Mouse (Mus musculus) hindbrain, embryonic 11.5 days (tissue): Measurements from ENCODE around the gene Gm281. TPM values are rescaled to one million over a fixed set of nuclear protein-coding genes. Genes with fewer than 3 reads are reported as not detected.

Experiments used
- ATAC-seq: fragments of 200-750 bp; cut with Nextera tagmentation; 2 replicates; pipeline ENCODE4 v1.8.0; 2017; ENCODE audit warnings: mild to moderate bottlenecking, moderate TSS enrichment, moderate library complexity; ENCODE audit not compliant: low FRiP score
- DNase-seq: peaks from one replicate; pipeline ENCODE4 v3.0.0-alpha.2; 2015; ENCODE audit warnings: low spot score
- H3K27ac ChIP-seq: fragments of 300-500 bp; sonication (generic); 2 replicates; pipeline ENCODE4 v1.5.1; 2014; ENCODE audit warnings: mild to moderate bottlenecking, low read depth, low read length
- H3K27me3 ChIP-seq: fragments of 300-500 bp; sonication (generic); 2 replicates; pipeline ENCODE4 v1.6.1; 2014; ENCODE audit warnings: mild to moderate bottlenecking, low read length, moderate library complexity, mixed read lengths; ENCODE audit not compliant: control insufficient read depth, insufficient read depth
- H3K36me3 ChIP-seq: fragments of 300-500 bp; sonication (generic); 2 replicates; pipeline ENCODE4 v1.6.1; 2014; ENCODE audit warnings: mild to moderate bottlenecking, low read length, moderate library complexity, mixed read lengths; ENCODE audit not compliant: control insufficient read depth, insufficient read depth
- H3K4me1 ChIP-seq: fragments of 300-500 bp; sonication (generic); replicated peaks from 2 replicates; pipeline ENCODE4 v1.6.1; 2014; ENCODE audit warnings: low read length, mixed read lengths; ENCODE audit not compliant: control insufficient read depth, insufficient read depth
- H3K4me2 ChIP-seq: fragments of 300-500 bp; sonication (generic); replicated peaks from 2 replicates; pipeline ENCODE4 v1.6.1; 2014; ENCODE audit warnings: mild to moderate bottlenecking, low read depth, low read length
- H3K4me3 ChIP-seq: fragments of 300-500 bp; sonication (generic); 2 replicates; pipeline ENCODE4 v1.5.1; 2014; ENCODE audit warnings: low read depth, low read length
- H3K9ac ChIP-seq: fragments of 300-500 bp; sonication (generic); 2 replicates; pipeline ENCODE4 v1.6.1; 2014; ENCODE audit warnings: low read depth, low read length
- H3K9me3 ChIP-seq: fragments of 300-500 bp; sonication (generic); 2 replicates; pipeline ENCODE4 v1.6.1; 2016; ENCODE audit warnings: low read length; ENCODE audit not compliant: control insufficient read depth
- WGBS: fragments of 180-500 bp; shearing (Covaris S2); extraction: QIAGEN DNeasy Blood & Tissue Kit; methylation state at CpG from one replicate; pipeline ENCODE4 v1.1.7; 2014; 5-methylcytosine and 5-hydroxymethylcytosine counted together
- polyA plus RNA-seq: library from polyadenylated mRNA; unstranded; fragments of >200 nt; fragmentation: Nextera tagmentation; extraction: Ambion mirVana; gene quantifications from 2 replicates; pipeline ENCODE4 v1.2.1, GENCODE M21; 2014

The Gm281 gene
- polyA plus RNA-seq, 1 experiment from 2014 or later, result not detected

DNA sequence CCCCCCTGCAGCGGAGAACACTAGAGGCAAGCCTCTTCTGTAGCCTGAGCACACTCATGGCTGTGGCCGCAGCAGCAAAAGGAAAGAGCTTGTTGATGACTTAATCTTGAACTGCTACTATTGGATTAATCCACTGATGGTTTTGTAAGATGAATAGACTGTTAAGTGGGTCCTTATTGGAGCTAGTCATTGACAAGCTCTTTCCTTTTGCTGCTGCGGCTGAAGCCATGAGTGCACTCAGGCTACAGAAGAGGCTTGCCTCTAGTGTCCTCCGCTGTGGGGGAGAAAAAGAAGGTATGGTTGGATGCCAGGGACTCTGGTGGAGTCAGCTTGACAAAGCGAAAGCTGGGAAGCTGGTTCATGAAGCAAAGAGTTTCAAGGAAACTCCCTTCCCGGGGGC, 135.9 kb downstream of the Gm281 start:
- 84% methylated on average over 4 of the region's 6 CpGs for WGBS
- H3K4me3 ChIP-seq, result no peak overlapping the region

DNA sequence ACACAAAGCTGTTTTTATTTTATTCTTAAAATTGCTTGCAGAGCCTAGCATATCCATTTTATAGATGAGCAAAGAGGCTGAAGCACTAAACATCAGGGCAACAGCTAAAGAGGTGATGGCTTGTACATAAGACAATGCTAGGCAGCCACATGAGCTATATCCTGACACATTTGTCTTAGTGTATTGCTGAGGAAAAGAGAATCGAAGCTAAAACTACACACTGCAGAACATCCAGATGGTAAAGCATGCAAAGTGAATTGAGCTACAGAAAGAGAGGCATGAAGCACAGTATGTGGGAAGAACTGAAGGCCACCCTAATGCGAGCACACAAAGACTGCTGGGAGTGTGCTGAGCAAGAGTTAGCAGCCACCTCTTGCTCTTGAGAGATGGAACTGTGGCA, 143.1 kb downstream of the Gm281 start:
- DNase-seq (peak; percentile 4), ATAC-seq (no peak; the same call in 1 of the 2 replicates)
- H3K27ac ChIP-seq, result no peak overlapping the region

More for the DNA sequence above, 135.9 kb downstream of the Gm281 start:
- ATAC-seq (no peak), DNase-seq (no peak)
- no peak overlapping the region for H3K4me2 ChIP-seq
- no peak overlapping the region for H3K9ac ChIP-seq
- no peaks in the 10 kb centered on the region for H3K4me1 ChIP-seq
- no peak overlapping the region for H3K27ac ChIP-seq
- H3K27me3 ChIP-seq, result no peaks in the 10 kb centered on the region
- no peaks in the 10 kb centered on the region for H3K9me3 ChIP-seq
- H3K36me3 ChIP-seq, result no peaks in the 10 kb centered on the region

DNA sequence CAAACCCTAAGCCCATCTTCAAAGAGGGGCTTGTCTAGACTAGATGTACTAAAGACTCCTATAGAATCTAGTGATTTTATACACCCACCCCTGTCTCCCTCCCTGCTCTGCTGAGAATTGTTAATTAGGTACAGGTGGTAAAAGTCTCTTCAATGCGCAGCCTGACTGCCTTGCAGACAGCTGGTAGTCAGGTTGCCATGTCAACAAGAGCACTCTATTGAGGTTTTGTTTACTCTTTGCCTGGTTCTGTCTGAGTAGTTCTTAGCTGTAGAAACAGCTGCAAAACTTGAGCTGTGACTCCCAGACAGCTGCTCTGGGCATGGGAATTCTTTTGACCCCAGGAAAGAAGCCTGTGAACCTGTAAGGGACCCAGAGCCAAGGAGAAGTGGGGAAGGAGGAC, 143.6 kb downstream of the Gm281 start:
- H3K4me2 ChIP-seq, result no peak overlapping the region
- H3K9ac ChIP-seq, result no peak overlapping the region
- H3K27ac ChIP-seq, result no peak overlapping the region
- H3K36me3 ChIP-seq, result no peaks in the 10 kb centered on the region
- WGBS, result 0% methylated on average over 1 of the region's 1 CpGs
- DNase-seq (peak; percentile 35), ATAC-seq (peak; percentile 87)
- no peaks in the 10 kb centered on the region for H3K9me3 ChIP-seq
- H3K27me3 ChIP-seq, result no peaks in the 10 kb centered on the region
- no peaks in the 10 kb centered on the region for H3K4me1 ChIP-seq
- H3K4me3 ChIP-seq, result no peak overlapping the region

More for the DNA sequence above, 143.1 kb downstream of the Gm281 start:
- Histone ChIP-seq H3K4me3 (no peak overlapping the region), H3K36me3 (no peaks in the 10 kb centered on the region), H3K9me3 (no peaks in the 10 kb centered on the region), H3K9ac (no peak overlapping the region), H3K4me1 (no peaks in the 10 kb centered on the region), H3K4me2 (no peak overlapping the region), H3K27me3 (no peaks in the 10 kb centered on the region)
- WGBS, result 57% methylated on average over 2 of the region's 2 CpGs

Other genes starting within 250 kb of the Gm281 start
- not detected in 2 replicates for gene Sntn, start 243.6 kb downstream of the Gm281 start, polyA plus RNA-seq
- 4.4 and 6.3 TPM in 2 replicates for gene Atxn7, start 47.0 kb upstream of the Gm281 start, polyA plus RNA-seq
- 253 TPM in 2 replicates for gene Thoc7, start 47.4 kb upstream of the Gm281 start, polyA plus RNA-seq
- gene Psmd6, start 206.5 kb upstream of the Gm281 start, polyA plus RNA-seq, result 314 and 332 TPM in 2 replicates